Mouse (Mus musculus) brain, embryonic 14.5 days (tissue): ENCODE measurements around the gene Zc3h14.

ENCODE experiments used
- CTCF ChIP-seq: fragments of 200-500 bp; IDR thresholded peaks from 2 replicates; pipeline ENCODE4 v1.5.1; 2012; ENCODE audit warnings: inconsistent platforms, mild to moderate bottlenecking, moderate library complexity, borderline replicate concordance; ENCODE audit not compliant: insufficient read depth, insufficient read length; ENCODE audit errors: extremely low read depth
- POLR2A ChIP-seq: fragments of 200-500 bp; IDR thresholded peaks from 2 replicates; pipeline ENCODE4 v1.6.1; 2012; ENCODE audit warnings: mild to moderate bottlenecking, inconsistent platforms, borderline replicate concordance; ENCODE audit not compliant: poor library complexity, insufficient read depth, insufficient read length, severe bottlenecking; ENCODE audit errors: extremely low read depth

GRCm38 (mm10) chr12:98726078-98726477, 20.7 kb upstream of the Zc3h14 start:
- TF ChIP-seq POLR2A = no peak
- no peak for TF ChIP-seq CTCF
